Mouse (Mus musculus) cerebellum, adult 2 months (tissue): Measurements from ENCODE around the gene Elmo3.
A peak's percentile ranks its signal among the peaks of the same experiment; 100 is the strongest.

Experiments used
- CTCF ChIP-seq: fragments of 200-500 bp; IDR thresholded peaks from 2 replicates; pipeline ENCODE4 v1.5.1; 2011; ENCODE audit warnings: low read depth, mild to moderate bottlenecking, control low read depth, low read length, moderate library complexity, borderline replicate concordance; ENCODE audit not compliant: insufficient read depth
- POLR2A ChIP-seq: fragments of 200-500 bp; IDR thresholded peaks from 2 replicates; pipeline ENCODE4 v1.6.1; 2011; ENCODE audit warnings: low read length, control low read depth, borderline replicate concordance; ENCODE audit not compliant: insufficient read depth

DNA sequence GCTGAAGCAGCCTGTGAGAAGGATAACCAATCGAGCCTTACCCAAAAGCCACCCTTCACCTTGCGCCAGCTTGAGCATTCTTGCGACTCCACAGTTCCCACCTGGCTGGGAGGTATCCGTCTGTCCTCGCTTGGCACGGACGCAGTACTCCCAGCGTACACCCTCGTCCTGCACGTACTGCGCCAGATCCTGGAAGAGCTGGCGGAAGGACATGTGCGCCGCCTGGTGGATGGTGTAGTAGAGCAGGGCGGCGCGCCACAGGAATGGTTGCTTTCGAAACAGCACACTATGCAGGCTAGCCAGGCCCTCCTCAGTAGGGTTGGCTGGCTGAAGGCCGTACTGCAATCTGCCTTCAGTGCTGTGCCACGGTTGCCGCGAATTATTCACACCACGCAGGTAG is 22.3 kb upstream of the Elmo3 start:
- TF ChIP-seq POLR2A (no peak), CTCF (peak; percentile 73)
